Mouse (Mus musculus) kidney, postnatal 0 days (tissue): Measurements from ENCODE around the gene Hsf2bp. TPM values are rescaled to one million over a fixed set of nuclear protein-coding genes. Genes with fewer than 3 reads are reported as not detected.

ENCODE experiments used
- ATAC-seq: fragments of 200-750 bp; cut with Nextera tagmentation; replicated peaks from 2 replicates; pipeline ENCODE4 v1.8.0; 2017; ENCODE audit warnings: low read depth, moderate number of reproducible peaks, moderate TSS enrichment, moderate library complexity; ENCODE audit not compliant: low FRiP score
- DNase-seq: peaks from one replicate; pipeline ENCODE4 v3.0.0-alpha.2; 2016; ENCODE audit warnings: low spot score
- H3K27ac ChIP-seq: fragments of 300-500 bp; sonication (generic); 2 replicates; pipeline ENCODE4 v1.5.1; 2014; ENCODE audit warnings: mild to moderate bottlenecking
- H3K27me3 ChIP-seq: fragments of 300-500 bp; sonication (generic); 2 replicates; pipeline ENCODE4 v1.6.1; 2014; ENCODE audit warnings: low read length, mixed read lengths; ENCODE audit not compliant: insufficient read depth
- H3K36me3 ChIP-seq: fragments of 300-500 bp; sonication (generic); 2 replicates; pipeline ENCODE4 v1.6.1; 2014; ENCODE audit warnings: low read length, mixed read lengths; ENCODE audit not compliant: insufficient read depth
- H3K4me1 ChIP-seq: fragments of 300-500 bp; sonication (generic); replicated peaks from 2 replicates; pipeline ENCODE4 v1.6.1; 2014; ENCODE audit warnings: antibody characterized with exemption, low read length, mixed read lengths; ENCODE audit not compliant: insufficient read depth
- H3K4me2 ChIP-seq: fragments of 300-500 bp; sonication (generic); 2 replicates; pipeline ENCODE4 v1.6.1; 2014; ENCODE audit warnings: mild to moderate bottlenecking, low read length, moderate library complexity, mixed read lengths
- H3K4me3 ChIP-seq: fragments of 300-500 bp; sonication (generic); replicated peaks from 2 replicates; pipeline ENCODE4 v1.5.1; 2014; ENCODE audit warnings: low read depth, low read length
- H3K9ac ChIP-seq: fragments of 300-500 bp; sonication (generic); 2 replicates; pipeline ENCODE4 v1.6.1; 2014; ENCODE audit warnings: low read depth, low read length
- H3K9me3 ChIP-seq: fragments of 300-500 bp; sonication (generic); replicated peaks from 2 replicates; pipeline ENCODE4 v1.6.1; 2016; ENCODE audit warnings: low read length, inconsistent platforms, mixed read lengths
- CTCF ChIP-seq: IDR thresholded peaks from 2 replicates; pipeline ENCODE4 v1.5.1; 2016; ENCODE audit warnings: antibody characterized with exemption, low read depth, mild to moderate bottlenecking, moderate library complexity
- whole genome bisulfite sequencing: fragments of 180-500 bp; shearing (Covaris S2); extraction: QIAGEN DNeasy Blood & Tissue Kit; methylation state at CpG from one replicate; pipeline ENCODE4 v1.1.7; 2014; 5-methylcytosine and 5-hydroxymethylcytosine counted together
- polyA plus RNA-seq: library from polyadenylated mRNA; unstranded; fragments of >200 nt; fragmentation: Nextera tagmentation; extraction: Ambion mirVana; gene quantifications from 2 replicates; pipeline ENCODE4 v1.2.1, GENCODE M21; 2015

Gene Hsf2bp
- polyA plus RNA-seq, 1 experiment from 2014 or later = 2.9 TPM

- ATAC-seq = no peak
- H3K27me3 ChIP-seq = no peaks in the 10 kb centered on the region
- H3K27ac ChIP-seq = no peak overlapping the region
- no peaks in the 10 kb centered on the region for H3K4me1 ChIP-seq
- H3K4me2 ChIP-seq = no peak overlapping the region
- H3K4me3 ChIP-seq = no peak overlapping the region
- no peak overlapping the region for H3K9ac ChIP-seq
- peaks cover 64% of the 10 kb centered on the region for H3K36me3 ChIP-seq
- DNase-seq = no peak
- 85% methylated on average over 5 of the region's 5 CpGs for WGBS
- H3K9me3 ChIP-seq = no peaks in the 10 kb centered on the region
- TF ChIP-seq CTCF = no peak
Measured at GRCm38 (mm10) chr17:32053677-32054076, 17.5 kb upstream of the Hsf2bp start.

- Histone ChIP-seq H3K4me2 (no peak overlapping the region), H3K9ac (no peak overlapping the region), H3K36me3 (peaks cover 53% of the 10 kb centered on the region), H3K4me3 (no peak overlapping the region), H3K27ac (no peak overlapping the region), H3K4me1 (no peaks in the 10 kb centered on the region), H3K9me3 (no peaks in the 10 kb centered on the region), H3K27me3 (no peaks in the 10 kb centered on the region)
- DNase-seq (no peak), ATAC-seq (no peak)
- 76% methylated on average over 5 of the region's 5 CpGs for WGBS
- no peak for TF ChIP-seq CTCF
Measured at GRCm38 (mm10) chr17:32052237-32053080, 16.3 kb upstream of the Hsf2bp start.

GRCm38 (mm10) chr17:32050609-32051008 lies 14.5 kb upstream of the Hsf2bp start:
- Histone ChIP-seq H3K36me3 (peaks cover 44% of the 10 kb centered on the region), H3K9me3 (no peaks in the 10 kb centered on the region), H3K27me3 (no peaks in the 10 kb centered on the region), H3K4me3 (no peak overlapping the region), H3K27ac (no peak overlapping the region), H3K4me1 (no peaks in the 10 kb centered on the region), H3K9ac (no peak overlapping the region), H3K4me2 (no peak overlapping the region)
- WGBS = 80% methylated on average over 6 of the region's 6 CpGs
- no peak for ATAC-seq
- DNase-seq = no peak
- TF ChIP-seq CTCF = no peak

DNA sequence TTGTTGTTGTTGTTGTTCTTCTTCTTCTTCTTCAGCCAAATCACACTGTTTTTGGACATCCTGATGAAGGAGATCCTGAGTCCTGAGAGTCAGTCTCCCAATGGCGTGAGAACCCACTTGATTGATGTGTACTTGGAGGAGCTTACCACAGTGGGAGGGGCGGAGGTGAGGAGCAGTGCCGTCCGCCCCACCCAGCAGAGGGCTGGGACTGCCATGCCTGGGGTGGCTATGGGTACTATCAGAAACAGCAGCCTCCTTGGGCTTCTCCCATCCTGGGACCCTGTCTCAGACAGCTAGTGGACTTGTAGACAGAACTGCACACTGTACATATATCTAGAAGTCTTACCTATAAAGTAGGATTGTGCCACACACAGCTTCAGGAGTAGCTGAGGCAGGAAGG lies 13.8 kb upstream of the Hsf2bp start:
- H3K36me3 ChIP-seq = peaks cover 39% of the 10 kb centered on the region

DNA sequence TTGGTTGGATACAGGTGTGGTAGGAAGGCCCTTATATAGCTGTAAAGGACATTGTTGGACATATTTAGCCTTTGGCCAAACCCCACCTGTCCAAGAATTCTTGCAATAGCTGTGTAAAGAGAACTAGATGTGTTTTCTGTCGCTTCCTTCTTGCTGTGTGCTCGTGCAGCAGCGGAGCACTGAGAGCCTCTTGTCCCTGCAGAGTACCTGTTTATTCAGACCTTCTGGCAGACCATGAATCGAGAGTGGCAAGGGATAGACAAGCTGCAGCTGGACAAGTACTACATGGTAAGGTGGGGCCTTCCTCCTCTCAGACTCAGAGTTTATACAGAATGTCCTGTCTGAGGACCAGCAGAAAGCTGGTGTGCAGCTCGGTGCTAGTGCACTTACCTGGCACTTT lies 12.2 kb upstream of the Hsf2bp start:
- no peak for DNase-seq
- no peak overlapping the region for H3K4me2 ChIP-seq
- no peaks in the 10 kb centered on the region for H3K9me3 ChIP-seq
- no peak overlapping the region for H3K27ac ChIP-seq
- no peak overlapping the region for H3K9ac ChIP-seq
- H3K36me3 ChIP-seq = peaks cover 39% of the 10 kb centered on the region
- no peak overlapping the region for H3K4me3 ChIP-seq
- no peaks in the 10 kb centered on the region for H3K27me3 ChIP-seq
- TF ChIP-seq CTCF = no peak
- H3K4me1 ChIP-seq = no peaks in the 10 kb centered on the region
- WGBS = 83% methylated on average over 5 of the region's 5 CpGs
- no peak for ATAC-seq

More for the DNA sequence above, 13.8 kb upstream of the Hsf2bp start:
- Histone ChIP-seq H3K27me3 (no peaks in the 10 kb centered on the region), H3K4me1 (no peaks in the 10 kb centered on the region), H3K4me2 (no peak overlapping the region), H3K9ac (no peak overlapping the region), H3K9me3 (no peaks in the 10 kb centered on the region), H3K27ac (no peak overlapping the region), H3K4me3 (no peak overlapping the region)
- TF ChIP-seq CTCF = no peak
- 73% methylated on average over 4 of the region's 4 CpGs for WGBS
- no peak for ATAC-seq
- DNase-seq = no peak

GRCm38 (mm10) chr17:32046541-32046940 lies 10.4 kb upstream of the Hsf2bp start:
- ATAC-seq (no peak), DNase-seq (no peak)
- no peak overlapping the region for H3K9ac ChIP-seq
- 92% methylated on average over 5 of the region's 5 CpGs for WGBS
- no peak overlapping the region for H3K4me3 ChIP-seq
- no peak for TF ChIP-seq CTCF
- H3K27me3 ChIP-seq = no peaks in the 10 kb centered on the region
- no peaks in the 10 kb centered on the region for H3K9me3 ChIP-seq
- no peak overlapping the region for H3K27ac ChIP-seq
- no peaks in the 10 kb centered on the region for H3K4me1 ChIP-seq
- peaks cover 31% of the 10 kb centered on the region; the same call in 1 of the 2 replicates for H3K36me3 ChIP-seq
- H3K4me2 ChIP-seq = no peak overlapping the region
